Mouse (Mus musculus): ENCODE data around the gene Fbn1. TPM values are rescaled to one million over a fixed set of nuclear protein-coding genes. Genes with fewer than 3 reads are reported as not detected.

Fbn1 gene
- polyA plus RNA-seq, 2 experiments: 0.73 to 1.3 TPM

DNA sequence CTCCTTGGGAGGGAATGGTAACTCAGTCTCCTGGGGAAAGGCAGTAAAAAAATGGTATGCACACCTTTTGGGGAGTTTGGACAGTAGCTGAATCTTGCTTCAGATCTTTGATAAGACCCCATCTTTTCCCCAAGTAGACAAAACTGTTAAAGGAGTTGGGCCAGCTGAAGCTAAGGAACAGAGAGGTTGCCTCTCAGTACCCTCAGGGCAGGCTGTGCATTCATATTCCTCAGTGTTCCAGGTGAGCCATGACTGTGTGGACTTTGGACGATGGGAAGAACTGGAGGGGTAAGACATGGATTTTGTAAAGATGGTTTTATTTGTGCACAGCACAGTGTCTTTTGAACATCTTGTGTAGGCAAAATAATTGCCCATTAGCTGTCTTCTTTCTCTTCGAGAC lies 247.5 kb downstream of the Fbn1 start:
- no peaks in the 10 kb centered on the region for H3K4me1 ChIP-seq (replicated peaks; ENCODE audit: control insufficient read depth in 2 of 2, insufficient read depth in 2 of 2, low read length in 1 of 2)
- DNase-seq (ENCODE audit: low read depth in 3 of 3, low spot score in 3 of 3) (no peak), ATAC-seq (ENCODE audit: insufficient read depth) (no peak)
- H3K9ac ChIP-seq (replicated peaks): no peak overlapping the region
- no peaks in the 10 kb centered on the region for H3K9me3 ChIP-seq (ENCODE audit: control insufficient read depth, low read length)
- H3K27me3 ChIP-seq (ENCODE audit: control insufficient read depth, insufficient read depth, low read length): no peaks in the 10 kb centered on the region
- peaks cover 38% of the 10 kb centered on the region for H3K36me3 ChIP-seq (replicated peaks; ENCODE audit: control insufficient read depth, insufficient read depth, low read depth)
- H3K4me3 ChIP-seq (ENCODE audit: insufficient read depth in 1 of 2, low read depth in 2 of 2, low read length in 2 of 2): no peak overlapping the region
- TF ChIP-seq CTCF (IDR thresholded peaks at IDR 0.05; ENCODE audit: low read depth) (no peak), EP300 (IDR thresholded peaks at IDR 0.05; ENCODE audit: low read depth) (no peak)
- 73% methylated on average over 2 of the region's 2 CpGs for WGBS (ENCODE audit: insufficient replicate concordance)
- H3K4me2 ChIP-seq (ENCODE audit: low read depth): no peak overlapping the region
- no peak overlapping the region for H3K27ac ChIP-seq

DNA sequence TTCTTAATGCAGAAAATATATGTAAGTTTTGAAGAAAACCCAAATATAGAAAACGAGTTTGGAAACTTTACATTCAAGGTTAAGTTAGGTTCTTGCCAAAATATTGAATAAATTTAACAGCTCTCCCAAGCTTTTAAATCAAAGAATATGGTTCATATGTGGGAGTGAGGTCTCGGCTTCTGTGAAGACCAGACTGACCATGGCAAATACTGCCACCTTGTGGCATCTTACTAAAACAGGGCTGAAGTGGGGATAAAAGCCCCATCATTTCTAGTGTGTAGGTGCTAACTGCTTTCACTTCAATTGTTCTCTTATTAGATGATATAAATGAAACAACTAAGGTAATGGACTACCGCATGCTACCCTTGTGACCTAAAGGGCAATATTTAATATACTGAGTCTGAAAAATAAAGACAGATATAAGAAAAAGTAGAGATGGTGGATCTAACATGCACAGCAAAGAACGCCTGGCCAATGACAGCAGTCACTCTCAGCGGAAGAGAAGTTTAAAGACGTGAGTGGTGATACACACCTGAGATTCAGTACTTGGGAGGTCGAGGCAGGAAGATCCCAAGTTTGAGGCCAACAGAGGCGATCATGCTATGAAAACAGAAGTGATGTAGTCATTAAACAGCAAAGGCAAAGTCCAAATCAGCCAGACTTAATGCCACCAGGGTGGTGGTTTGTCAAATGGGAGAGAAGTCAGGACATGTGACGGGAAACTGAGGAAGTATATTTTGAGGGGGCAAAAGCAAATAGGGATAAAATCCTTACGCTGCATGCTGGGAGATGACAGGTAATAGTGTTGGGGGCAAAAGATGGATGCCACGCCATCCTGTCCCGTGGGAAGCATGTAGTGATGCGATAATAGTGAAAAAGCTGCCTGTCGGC lies 248.3 kb downstream of the Fbn1 start:
- Histone ChIP-seq H3K27ac (no peak overlapping the region), H3K27me3 (ENCODE audit: control insufficient read depth, insufficient read depth, low read length) (no peaks in the 10 kb centered on the region), H3K36me3 (replicated peaks; ENCODE audit: control insufficient read depth, insufficient read depth, low read depth) (peaks cover 43% of the 10 kb centered on the region), H3K4me2 (ENCODE audit: low read depth) (no peak overlapping the region), H3K9ac (replicated peaks) (no peak overlapping the region), H3K4me1 (replicated peaks; ENCODE audit: control insufficient read depth in 2 of 2, insufficient read depth in 2 of 2, low read length in 1 of 2) (no peaks in the 10 kb centered on the region), H3K4me3 (ENCODE audit: insufficient read depth in 1 of 2, low read depth in 2 of 2, low read length in 2 of 2) (no peak overlapping the region), H3K9me3 (ENCODE audit: control insufficient read depth, low read length) (no peaks in the 10 kb centered on the region)
- WGBS (ENCODE audit: insufficient replicate concordance): 73% methylated on average over 14 of the region's 14 CpGs
- no peak for ATAC-seq (ENCODE audit: insufficient read depth)
- no peak for DNase-seq (ENCODE audit: low read depth in 3 of 3, low spot score in 3 of 3)
- peak; percentile 65; the same call in 1 of the 2 replicates for TF ChIP-seq CTCF (IDR thresholded peaks at IDR 0.05; ENCODE audit: low read depth)
- TF ChIP-seq EP300 (IDR thresholded peaks at IDR 0.05; ENCODE audit: low read depth): no peak

DNA sequence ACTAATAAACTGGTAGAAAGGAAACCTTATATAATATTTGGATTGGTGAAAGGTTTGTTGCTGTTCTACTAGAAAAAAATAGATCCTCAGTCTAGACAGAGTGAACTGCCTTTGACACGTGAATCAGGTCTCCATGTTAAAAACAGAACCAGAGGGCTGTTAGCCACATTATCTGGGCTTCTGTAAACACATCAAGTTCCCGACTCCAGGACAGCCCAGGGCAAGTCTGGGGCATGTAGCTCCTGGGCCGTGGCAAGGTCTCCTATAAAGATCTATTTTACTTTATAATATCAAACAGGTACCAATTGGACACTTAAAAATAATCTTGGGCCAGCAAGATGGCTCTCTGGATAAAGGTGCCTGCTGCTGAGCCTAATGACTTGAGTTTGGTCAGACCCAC lies 251.9 kb downstream of the Fbn1 start:
- H3K9me3 ChIP-seq (ENCODE audit: control insufficient read depth, low read length): no peaks in the 10 kb centered on the region
- ATAC-seq (ENCODE audit: insufficient read depth): no peak
- H3K4me2 ChIP-seq (ENCODE audit: low read depth): no peak overlapping the region
- no peak overlapping the region for H3K27ac ChIP-seq
- H3K4me3 ChIP-seq (ENCODE audit: insufficient read depth in 1 of 2, low read depth in 2 of 2, low read length in 2 of 2): no peak overlapping the region
- no peak overlapping the region for H3K9ac ChIP-seq (replicated peaks)
- DNase-seq (ENCODE audit: low read depth in 3 of 3, low spot score in 3 of 3): no peak
- H3K4me1 ChIP-seq (replicated peaks; ENCODE audit: control insufficient read depth in 2 of 2, insufficient read depth in 2 of 2, low read length in 1 of 2): peaks cover 0 to 5% of the 10 kb centered on the region in 2 experiments; a peak in 3 of 4 replicates
- TF ChIP-seq EP300 (IDR thresholded peaks at IDR 0.05; ENCODE audit: low read depth): no peak
- no peak for TF ChIP-seq CTCF (IDR thresholded peaks at IDR 0.05; ENCODE audit: low read depth)
- H3K36me3 ChIP-seq (replicated peaks; ENCODE audit: control insufficient read depth, insufficient read depth, low read depth): peaks cover 77% of the 10 kb centered on the region
- 77% methylated on average over 3 of the region's 3 CpGs for WGBS (ENCODE audit: insufficient replicate concordance)
- H3K27me3 ChIP-seq (ENCODE audit: control insufficient read depth, insufficient read depth, low read length): no peaks in the 10 kb centered on the region

DNA sequence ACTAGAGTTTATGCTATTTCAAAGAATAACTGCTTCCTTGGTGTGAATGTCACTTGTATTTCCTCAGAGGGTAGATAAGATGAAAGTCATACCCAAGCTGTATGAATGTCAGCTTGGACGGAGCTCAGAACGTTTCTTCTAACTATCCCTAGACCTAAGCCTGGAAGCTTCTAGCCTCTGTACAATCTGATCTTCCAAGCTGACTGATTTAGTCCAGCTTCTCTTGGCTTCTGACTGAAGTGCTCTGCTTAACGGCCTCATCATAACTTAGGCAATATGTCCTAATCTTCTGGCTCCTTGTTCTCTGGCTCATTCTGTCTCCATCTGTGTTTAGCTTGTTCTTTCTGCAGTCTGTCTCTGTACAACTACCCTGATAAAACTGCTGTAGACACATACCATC lies 253.2 kb downstream of the Fbn1 start:
- DNase-seq (ENCODE audit: low read depth in 3 of 3, low spot score in 3 of 3): no peak
- 72% methylated on average over 3 of the region's 3 CpGs for WGBS (ENCODE audit: insufficient replicate concordance)

DNA sequence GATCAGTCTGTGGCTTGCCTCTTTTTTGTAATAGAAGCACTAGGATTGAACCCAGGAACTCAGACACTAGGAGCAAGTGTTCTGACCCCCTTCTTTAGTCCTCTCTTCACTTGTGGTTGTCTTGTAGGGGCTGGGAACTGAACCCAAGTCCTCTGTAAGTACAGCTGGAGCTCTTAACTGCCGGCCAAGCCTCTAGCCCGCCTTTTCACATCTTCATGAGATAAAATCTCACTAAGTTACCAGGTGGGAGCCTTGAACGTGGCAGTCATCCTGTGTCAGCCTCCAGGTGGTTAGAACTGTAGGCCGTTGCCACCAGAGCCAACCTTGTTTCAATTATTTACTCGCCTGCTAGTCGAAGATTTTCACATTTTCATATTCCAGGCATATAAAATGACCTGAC lies 254.1 kb downstream of the Fbn1 start:
- 85% methylated on average over 6 of the region's 6 CpGs for WGBS (ENCODE audit: insufficient replicate concordance)
- TF ChIP-seq CTCF (IDR thresholded peaks at IDR 0.05; ENCODE audit: low read depth) (no peak), EP300 (IDR thresholded peaks at IDR 0.05; ENCODE audit: low read depth) (no peak)
- peaks cover 83% of the 10 kb centered on the region for H3K36me3 ChIP-seq (replicated peaks; ENCODE audit: control insufficient read depth, insufficient read depth, low read depth)

More for the DNA sequence above, 253.2 kb downstream of the Fbn1 start:
- Histone ChIP-seq H3K4me3 (ENCODE audit: insufficient read depth in 1 of 2, low read depth in 2 of 2, low read length in 2 of 2) (no peak overlapping the region), H3K4me1 (replicated peaks; ENCODE audit: control insufficient read depth in 2 of 2, insufficient read depth in 2 of 2, low read length in 1 of 2) (peaks cover 4 to 11% of the 10 kb centered on the region in 2 experiments), H3K27ac (no peak overlapping the region), H3K36me3 (replicated peaks; ENCODE audit: control insufficient read depth, insufficient read depth, low read depth) (peaks cover 86% of the 10 kb centered on the region), H3K27me3 (ENCODE audit: control insufficient read depth, insufficient read depth, low read length) (no peaks in the 10 kb centered on the region), H3K4me2 (ENCODE audit: low read depth) (no peak overlapping the region), H3K9me3 (ENCODE audit: control insufficient read depth, low read length) (no peaks in the 10 kb centered on the region), H3K9ac (replicated peaks) (no peak overlapping the region)
- no peak for ATAC-seq (ENCODE audit: insufficient read depth)
- TF ChIP-seq CTCF (IDR thresholded peaks at IDR 0.05; ENCODE audit: low read depth) (no peak), EP300 (IDR thresholded peaks at IDR 0.05; ENCODE audit: low read depth) (no peak)

More for the DNA sequence above, 254.1 kb downstream of the Fbn1 start:
- Histone ChIP-seq H3K27ac (no peak overlapping the region), H3K4me2 (ENCODE audit: low read depth) (no peak overlapping the region), H3K9me3 (ENCODE audit: control insufficient read depth, low read length) (no peaks in the 10 kb centered on the region), H3K4me1 (replicated peaks; ENCODE audit: control insufficient read depth in 2 of 2, insufficient read depth in 2 of 2, low read length in 1 of 2) (peaks cover 6 to 13% of the 10 kb centered on the region in 2 experiments), H3K27me3 (ENCODE audit: control insufficient read depth, insufficient read depth, low read length) (no peaks in the 10 kb centered on the region), H3K4me3 (ENCODE audit: insufficient read depth in 1 of 2, low read depth in 2 of 2, low read length in 2 of 2) (no peak overlapping the region), H3K9ac (replicated peaks) (no peak overlapping the region)
- DNase-seq (ENCODE audit: low read depth in 3 of 3, low spot score in 3 of 3): no peak
- ATAC-seq (ENCODE audit: insufficient read depth): no peak

All from liver, embryonic 14.5 days (tissue).